Mouse (Mus musculus): ENCODE measurements around the gene Cacna2d3.

Gene Cacna2d3

DNA sequence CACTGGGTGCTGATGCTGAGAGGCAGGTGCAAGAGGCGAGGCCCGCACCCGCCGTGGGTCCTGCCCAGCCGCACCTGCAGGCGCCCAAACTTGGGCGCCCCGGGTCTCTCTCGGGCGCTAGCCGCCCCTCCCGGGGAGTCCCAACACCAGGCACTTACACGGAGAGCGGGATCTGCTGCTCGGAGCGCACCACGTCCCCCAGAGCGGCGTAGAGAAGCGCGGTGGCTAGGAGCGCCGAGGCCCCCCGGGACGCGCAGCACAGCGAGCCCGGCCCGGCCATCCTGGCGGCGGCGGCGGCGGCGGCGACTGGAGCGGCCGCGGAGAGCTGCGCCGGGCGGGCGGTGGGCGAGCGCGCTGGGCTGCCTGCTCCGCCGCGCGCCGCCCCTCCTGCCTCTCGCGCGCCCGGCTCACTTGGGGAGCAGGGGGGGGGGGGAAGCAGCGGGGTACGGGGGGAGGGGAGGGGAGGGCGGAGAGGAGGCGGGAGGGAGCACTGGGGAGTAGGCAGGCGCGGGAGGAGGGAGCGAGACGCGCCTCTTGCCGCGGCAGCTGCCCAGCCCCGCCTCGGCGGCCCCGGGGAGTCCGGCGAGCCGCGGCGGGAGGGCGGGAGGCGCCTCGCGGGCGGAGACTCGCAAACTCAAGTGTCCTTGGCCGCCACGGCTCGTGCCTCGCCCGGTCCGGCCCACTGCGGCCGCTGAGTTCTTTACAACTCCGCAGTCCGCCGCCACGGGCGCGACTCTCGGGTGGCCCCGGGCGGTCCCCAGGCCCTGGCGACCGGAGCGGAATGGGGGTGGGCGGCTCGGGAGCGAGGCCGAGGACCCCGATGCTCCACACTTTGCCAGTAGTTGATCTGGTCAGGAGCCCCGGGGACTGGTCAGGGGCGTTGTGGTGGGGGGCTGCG is at the start of gene Cacna2d3:
TSS of gene Cacna2d3 (minus strand) at position 377 of the 898 bp plus-strand sequence.
- DNase-seq (ENCODE audit: low read depth in 1 of 2, low spot score in 2 of 2), result no peak

DNA sequence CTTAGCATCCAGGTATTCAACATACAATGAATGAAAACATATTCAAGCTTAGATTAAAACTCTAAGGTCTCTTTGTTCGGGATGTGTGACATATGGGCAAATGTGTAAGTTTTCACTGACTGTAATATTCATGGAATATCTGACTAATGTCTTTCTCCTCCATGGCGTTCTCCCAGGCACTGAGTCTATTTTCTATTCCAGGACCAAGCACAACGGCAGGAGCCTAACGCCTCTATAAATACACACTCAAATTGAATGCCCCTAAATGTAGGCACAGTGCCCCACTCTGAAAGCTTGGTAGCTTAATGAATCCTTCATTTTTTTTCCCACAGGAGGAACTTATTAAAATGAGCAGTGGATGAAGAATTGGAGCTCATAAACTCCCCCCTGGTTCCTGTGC is 47.8 kb upstream of the Cacna2d3 start:
- no peak for DNase-seq (ENCODE audit: low read depth in 1 of 2, low spot score in 2 of 2)

DNA sequence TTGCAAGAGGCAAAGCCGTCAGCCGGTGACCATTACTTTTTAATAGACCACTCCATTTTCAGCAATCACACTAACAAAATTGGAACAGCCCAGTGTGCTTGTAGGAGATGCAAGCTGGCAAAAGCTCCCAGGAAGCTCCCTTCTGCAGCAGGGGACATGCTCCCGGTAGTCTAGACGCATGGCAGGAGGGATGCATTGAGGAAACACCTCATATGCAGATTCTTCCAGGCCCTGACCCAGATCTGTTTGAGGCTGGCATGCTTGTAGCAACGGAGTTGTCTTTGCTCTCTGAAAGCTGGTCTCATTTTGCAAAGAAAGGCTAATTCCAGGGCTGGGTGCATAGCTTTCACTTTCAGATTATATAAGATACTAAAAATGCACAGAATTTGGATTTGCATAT is 31.2 kb upstream of the Cacna2d3 start:
- DNase-seq (ENCODE audit: low read depth in 1 of 2, low spot score in 2 of 2), result no peak

DNA sequence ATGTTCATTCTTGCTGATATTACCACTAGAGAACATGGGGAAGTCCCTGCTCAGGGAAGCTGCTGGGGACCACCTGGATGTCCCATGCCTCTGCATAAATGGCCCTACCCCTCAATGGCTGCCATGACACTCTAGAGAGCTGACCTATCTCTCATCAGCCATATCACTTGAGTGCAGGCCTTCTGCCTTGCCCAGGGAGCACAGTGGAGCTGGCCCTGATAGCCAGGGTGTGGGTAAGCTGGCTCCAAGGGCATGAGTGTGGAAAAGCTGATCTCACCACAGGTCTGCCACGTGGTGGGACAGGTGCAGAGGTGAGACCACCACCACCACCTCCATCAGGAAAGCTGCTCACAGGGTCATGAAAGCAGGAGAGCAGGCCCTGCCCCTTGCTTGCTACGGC is 17.1 kb upstream of the Cacna2d3 start:
- DNase-seq (ENCODE audit: low read depth in 1 of 2, low spot score in 2 of 2), result no peak

DNA sequence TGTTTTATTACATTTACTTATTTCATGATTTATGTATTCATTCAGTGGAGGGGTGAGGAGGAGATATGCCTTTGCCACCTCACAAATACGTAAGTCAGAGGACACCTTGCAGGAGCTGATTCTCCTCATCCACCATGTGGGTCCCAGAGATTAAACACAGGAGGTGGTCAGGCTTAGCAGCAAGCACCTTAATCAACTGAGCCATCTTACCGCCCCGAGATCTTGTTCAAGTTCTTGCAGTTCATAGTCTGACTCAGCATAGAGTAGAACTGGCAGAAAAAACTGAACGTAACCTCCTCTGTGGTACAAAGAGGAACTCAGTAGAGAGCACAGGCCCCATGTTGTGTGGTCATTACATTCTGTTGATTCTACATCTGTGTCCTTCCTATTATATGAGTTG is 8.6 kb upstream of the Cacna2d3 start:
- DNase-seq (ENCODE audit: low read depth in 1 of 2, low spot score in 2 of 2), result no peak

DNA sequence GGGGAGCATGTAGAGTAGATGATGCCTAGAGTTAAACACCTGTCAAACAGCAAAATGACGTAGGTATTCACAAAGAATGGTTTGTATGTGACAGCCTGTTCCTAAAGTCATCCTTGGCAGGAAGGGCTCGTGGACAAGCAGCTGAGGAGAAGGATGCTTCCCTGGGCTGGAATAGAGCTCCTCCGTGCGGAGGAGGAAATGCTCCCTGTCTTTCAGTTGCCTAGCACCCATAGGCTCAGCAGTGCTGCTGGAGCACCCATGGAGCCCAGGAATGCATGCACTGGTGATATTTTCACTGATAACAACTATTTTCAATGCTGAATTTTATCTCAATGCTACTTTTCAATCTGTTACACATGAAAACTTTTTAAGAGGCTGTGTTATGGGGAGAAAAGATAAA is 7.3 kb upstream of the Cacna2d3 start:
- DNase-seq (ENCODE audit: low read depth in 1 of 2, low spot score in 2 of 2), result no peak

DNA sequence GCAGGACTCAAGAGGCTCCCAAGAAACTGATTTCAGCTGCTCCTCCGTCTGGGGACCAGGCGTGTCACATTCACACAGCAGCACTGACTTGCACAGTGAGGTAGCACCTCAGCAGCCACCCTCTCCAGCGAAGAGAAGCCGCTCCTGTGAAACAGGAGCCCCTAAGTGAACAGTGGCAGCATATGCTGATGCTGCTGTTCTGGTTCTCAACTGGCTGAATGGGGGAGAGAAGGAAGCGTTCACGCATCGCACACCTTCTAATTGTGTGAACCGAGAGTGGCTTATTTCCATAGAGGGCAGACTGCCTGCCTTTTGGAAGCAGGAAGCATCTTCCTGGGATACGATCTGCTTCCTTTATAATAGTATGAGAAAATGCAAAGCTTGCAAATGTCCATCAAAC is 5.9 kb upstream of the Cacna2d3 start:
- DNase-seq (ENCODE audit: low read depth in 1 of 2, low spot score in 2 of 2), result no peak

DNA sequence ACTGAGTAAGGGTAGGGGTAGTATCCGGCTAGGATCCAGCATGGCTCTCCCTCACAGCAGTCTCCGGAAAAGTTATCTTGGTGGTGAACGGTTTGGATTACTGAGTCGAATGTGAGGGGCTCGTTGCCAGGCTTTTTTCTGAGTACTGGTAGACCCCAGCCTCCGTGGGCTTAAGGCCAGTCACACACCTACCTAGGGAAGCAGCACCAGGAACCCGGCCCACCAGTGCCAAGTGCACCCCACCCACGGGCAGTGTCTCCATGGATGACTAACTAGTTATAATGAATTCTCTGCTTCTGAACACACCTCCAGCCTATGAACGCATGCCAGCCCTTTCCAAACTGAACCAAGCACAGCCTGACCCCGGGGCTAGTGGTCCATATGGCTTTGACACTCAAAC is 1.6 kb upstream of the Cacna2d3 start:
- DNase-seq (ENCODE audit: low read depth in 1 of 2, low spot score in 2 of 2), result no peak

DNA sequence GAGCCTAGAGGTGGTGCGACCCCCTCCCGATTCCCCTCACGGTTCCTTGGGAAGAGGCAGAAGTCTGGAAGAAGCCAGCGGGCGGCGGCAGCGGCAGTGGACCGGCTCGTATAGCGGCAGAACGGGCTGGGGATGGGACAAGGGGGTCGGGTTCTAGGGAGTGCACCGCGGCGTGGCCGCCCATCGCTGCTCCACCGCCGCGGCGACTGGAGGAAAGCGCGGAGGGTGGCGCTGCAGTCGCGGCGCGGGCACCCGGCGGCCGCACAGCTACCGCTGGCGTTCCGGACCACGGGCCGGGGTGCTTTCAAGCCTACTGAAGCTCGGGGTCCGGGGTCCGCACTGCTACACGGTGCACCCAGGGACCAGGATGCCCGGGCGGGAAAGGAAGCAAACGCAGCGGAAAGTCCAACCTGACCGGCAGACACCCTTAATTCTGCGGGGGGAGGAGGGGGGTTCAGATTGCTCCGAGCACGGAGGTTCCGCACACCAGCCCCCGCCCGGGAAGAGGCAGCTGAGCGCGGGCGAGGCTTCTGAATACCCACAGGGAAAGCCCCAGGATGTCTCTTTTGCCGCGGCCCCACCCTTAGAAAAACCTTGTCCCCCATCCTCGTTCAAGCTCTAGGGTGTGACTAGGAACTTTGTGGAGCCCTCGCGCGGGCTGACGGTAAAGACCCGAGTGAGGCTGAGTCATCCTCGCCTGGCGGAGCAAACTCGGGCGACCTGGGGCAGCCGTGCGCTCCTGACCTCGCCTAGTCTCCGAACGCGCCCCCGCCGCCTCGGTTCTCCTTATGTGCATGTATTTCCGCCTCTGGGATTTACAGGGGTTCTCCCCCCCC is 940 bp upstream of the Cacna2d3 start:
- DNase-seq (ENCODE audit: low read depth in 1 of 2, low spot score in 2 of 2), result no peak

DNA sequence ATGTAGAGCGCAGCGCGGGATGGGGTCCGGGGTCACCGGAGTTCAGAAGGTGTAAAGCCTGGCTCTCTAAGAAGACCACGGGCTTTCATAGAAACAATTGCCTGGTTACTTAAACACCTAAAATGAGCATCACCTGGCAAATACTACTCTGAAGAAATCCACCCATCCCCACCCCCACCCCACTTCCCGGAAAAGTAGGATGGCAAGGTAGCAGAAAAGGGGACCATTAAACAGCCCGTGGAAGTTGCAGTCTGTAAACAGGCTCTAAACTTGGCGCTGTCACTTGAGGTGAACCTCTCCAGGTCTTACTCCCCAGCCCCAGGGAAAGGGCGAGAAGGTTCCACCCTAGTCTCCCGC is 555 bp downstream of the Cacna2d3 start:
- DNase-seq (ENCODE audit: low read depth in 1 of 2, low spot score in 2 of 2), result no peak

DNA sequence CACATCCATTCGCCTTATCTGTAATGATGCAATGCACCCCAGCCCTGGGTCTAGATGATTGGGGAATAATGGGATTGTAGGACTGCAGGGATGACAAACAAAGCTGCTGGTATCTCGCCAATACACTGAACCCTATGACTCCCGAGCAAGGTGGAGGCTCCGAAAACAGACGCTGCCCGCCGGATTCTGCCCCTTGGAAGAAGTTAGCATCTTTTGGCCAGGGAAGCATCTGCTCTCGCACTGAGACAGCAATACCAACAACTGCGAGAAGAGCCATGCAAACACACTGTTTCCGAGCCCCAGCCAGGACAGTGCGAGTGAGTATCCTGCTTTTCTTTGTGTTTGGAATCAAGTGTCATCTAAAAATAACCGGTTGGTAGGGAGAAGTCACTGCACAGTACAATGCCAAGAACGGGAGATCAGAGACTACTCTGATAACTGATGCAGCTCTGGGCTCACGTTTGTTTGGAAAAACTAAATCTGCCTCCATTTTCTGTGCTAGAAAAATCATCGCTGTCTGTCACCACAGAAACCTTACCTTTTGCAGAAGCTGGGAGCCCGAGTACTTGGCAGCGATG is 1.2 kb downstream of the Cacna2d3 start:
- no peak for DNase-seq (ENCODE audit: low read depth in 1 of 2, low spot score in 2 of 2)

DNA sequence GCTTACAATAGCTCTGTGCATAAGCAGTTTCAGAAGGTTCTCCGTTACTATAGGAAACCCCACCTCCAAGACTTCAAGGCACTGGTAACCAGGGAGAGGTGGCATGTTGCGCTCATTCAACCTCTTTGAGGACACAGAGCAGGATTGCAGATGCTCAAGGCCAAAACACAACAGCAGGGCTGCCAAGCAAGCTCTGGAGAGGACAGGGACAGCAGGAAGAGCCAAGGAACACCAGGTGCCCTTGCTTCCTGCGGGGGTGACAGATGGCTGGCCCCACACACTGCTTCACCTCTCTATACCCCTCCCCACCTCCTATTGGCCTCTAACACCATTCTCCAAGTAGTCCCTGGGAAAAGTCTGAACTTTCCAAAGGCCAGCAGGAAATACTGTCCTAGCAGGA is 9.0 kb downstream of the Cacna2d3 start:
- no peak for DNase-seq (ENCODE audit: low read depth in 1 of 2, low spot score in 2 of 2)

DNA sequence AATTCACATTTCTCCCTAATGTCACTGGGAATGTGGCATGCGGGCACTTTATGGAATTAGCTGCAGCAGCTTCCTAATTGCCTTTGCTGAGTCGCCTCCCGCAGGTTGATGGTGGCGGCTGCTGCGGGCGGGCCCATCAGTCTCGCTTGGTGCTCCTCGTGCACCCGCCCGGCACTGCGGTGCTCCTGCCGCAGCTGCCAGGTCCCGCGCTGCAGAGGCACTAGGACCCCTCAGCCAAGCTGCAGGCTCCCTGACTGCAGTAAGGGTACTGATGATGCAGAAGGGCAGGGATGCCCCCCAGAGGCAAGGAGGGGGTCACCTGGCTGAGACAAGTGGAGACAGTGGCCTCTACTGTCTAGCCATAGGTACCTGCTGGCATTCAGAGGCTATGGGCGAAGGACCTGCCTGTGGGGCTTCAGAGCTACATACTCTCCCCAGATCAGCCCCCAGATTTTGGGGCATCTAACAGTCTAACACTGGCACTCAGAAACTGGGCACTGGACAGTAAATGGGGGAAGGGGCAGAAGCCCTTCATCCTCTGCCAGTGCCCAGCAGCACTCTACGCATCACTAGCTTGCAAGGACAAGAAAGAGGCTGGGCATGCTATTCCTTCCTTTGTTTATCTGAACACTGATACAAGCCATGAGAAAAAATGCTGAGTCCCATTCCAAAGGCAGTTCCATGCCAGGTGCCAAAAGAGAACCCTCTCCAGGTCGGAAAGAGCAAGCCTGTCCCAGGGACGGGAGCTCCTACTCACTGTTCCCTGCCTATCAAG is 13.9 kb downstream of the Cacna2d3 start:
- DNase-seq (ENCODE audit: low read depth in 1 of 2, low spot score in 2 of 2), result no peak

DNA sequence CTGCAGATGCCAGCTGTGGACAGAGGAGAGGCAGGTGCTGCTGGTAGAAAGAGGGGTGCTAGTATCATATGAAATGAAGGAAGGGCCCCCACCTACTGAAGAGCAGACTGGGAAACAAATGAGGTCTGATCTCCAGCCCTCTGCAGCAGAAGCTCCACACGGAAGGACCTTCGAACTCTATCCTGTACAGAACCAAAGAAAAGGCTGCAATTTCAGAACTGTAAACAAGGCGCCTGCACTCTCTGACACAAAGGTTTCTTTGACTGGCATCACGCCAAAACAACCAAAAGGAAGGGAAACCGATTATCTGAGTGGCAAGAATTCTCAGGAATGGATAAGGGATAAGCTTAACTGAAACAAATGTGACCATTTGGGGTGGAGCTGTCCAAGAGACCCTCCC is 18.9 kb downstream of the Cacna2d3 start:
- DNase-seq (ENCODE audit: low read depth in 1 of 2, low spot score in 2 of 2), result no peak

DNA sequence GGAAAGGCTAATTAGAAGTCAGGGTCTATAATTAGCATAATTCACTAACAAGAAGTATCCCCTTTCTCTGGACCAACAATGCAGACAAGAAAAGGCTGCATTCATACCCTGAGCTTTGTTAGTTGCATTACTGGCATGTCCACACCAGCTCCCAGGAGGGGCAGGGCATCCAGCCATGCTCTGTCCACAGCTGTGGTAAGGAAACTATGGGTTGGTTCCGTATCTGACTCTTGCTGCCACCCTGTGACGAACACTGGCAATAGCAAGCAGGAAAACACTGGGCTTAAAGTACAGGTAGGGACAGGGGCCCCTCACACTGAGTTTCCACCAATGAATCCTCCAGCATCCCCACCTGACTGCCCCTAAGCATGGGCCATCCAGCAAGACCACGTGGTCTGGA is 25.5 kb downstream of the Cacna2d3 start:
- DNase-seq (ENCODE audit: low read depth in 1 of 2, low spot score in 2 of 2), result no peak

DNA sequence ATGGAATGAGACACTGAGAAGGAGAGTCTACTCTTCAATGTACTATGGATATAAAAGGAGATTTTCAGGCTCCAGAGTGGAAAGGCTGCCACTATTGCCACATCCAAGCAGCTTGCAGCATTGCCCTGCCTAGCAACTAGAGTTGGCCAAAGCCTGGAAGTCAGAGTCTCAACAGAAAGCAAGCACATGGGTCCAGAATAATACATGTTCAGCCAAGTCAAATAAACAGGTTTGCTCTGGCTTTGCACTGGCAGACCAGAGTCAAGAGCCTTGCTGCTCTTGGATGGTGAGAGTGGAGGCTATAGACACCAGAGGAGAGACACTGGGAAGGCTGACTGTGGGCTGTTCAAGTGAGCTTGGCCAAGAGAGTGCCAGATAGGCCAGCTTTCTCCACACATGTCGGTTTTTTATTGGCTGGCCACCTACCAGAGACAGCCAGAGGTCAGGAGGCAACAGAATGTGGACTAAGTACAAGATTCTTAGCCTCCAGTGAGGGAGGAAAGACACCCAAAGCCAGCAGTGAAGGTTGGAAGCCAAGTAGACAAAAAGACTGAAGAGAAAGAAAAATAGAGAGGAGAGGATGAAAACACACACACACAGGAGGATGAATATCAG is 49.1 kb downstream of the Cacna2d3 start:
- no peak for DNase-seq (ENCODE audit: low read depth in 1 of 2, low spot score in 2 of 2)

DNA sequence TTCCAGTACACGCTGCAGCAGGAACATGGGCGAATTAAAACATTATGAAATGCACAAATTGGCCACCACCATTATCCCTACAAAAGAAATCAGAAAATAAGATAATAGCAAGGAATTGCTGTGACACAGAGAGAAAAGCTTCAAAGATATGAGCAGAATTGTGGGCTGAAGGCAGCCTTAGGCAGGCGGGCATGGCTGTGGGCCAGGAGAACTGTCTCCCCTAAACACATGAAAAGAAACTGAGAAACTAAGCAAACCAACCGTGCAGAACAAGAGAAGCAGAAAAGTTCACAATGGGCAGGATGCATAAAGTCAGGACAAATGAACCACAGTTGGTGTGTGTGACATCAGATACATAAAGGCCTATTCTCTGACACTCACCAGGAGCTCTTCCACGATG is 51.8 kb downstream of the Cacna2d3 start:
- no peak for DNase-seq (ENCODE audit: low read depth in 1 of 2, low spot score in 2 of 2)

DNA sequence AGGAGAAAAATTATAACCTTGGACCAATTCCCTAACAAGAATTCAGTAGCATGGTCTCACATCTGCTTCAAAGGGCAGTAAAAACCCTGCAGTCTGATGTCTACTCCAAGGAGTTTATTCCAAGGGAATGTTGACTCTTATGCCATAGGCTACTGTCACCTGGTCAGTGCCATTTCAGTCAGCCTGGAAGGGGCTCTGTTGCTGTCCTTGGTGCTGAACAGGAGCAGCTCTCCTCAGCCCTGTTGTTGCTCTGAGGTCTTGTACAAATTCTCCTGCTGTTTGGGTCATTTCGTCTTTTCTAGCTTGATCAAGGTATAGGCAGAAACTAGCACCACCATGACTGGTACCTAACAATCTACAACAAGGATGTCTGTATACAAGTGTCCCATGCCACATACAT is 64.7 kb downstream of the Cacna2d3 start:
- no peak for DNase-seq (ENCODE audit: low read depth in 1 of 2, low spot score in 2 of 2)

DNA sequence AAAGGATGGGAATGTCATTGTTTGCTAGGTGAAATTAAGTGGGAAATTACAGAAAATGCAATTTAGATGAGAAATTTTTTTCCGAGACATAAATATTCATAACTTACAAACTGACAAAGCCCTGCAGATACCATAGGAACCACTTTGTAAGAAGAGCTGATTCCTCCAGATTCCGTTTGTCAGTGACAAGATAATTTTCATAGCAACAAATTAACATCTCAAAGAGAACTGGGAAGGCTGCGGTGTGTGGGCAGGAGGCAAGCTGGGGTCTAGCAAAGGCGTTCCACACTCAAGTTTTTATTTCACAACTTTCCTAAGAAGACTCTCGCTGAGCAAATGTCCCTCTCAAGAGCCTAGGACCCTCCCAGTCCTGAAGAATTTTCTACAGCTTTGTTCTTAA is 71.1 kb downstream of the Cacna2d3 start:
- DNase-seq (ENCODE audit: low read depth in 1 of 2, low spot score in 2 of 2), result no peak

DNA sequence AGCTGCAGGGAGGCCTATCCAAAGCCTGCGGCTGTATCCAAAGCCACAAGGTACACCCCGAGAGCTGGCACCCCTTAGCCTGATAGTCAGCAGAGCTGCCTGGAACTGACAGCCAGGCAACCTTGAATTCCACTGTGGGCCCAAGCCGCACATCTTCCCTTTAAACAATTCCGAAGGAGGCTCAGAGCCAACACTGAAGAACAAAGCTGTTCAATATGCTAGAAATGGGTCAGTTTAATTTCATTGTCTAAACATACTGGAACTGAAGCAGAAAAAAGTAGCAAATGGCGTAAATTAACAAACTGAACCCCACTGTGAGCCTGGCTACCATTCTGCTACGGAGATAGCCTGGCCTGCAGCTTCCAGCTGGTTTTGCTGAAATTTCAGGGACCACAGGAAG is 72.9 kb downstream of the Cacna2d3 start:
- no peak for DNase-seq (ENCODE audit: low read depth in 1 of 2, low spot score in 2 of 2)

DNA sequence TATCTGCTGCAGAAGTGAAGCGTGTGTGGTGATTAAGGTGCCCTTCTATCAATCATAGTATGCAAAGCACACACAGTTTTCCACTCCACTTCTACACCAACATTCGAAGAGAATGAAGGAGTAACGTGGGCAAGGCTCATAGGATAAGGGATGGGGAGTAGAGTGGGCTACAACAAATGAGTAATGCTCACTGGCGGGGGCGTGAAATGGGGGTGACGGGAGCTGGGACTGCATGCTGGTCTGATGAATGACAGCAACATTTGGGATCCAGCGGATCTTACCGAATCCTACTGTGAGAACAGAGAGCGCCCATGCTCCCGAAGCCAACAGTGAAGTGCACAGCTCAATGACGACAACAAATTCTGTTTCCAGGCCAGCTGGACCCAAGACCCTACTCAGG is 76.2 kb downstream of the Cacna2d3 start:
- no peak for DNase-seq (ENCODE audit: low read depth in 1 of 2, low spot score in 2 of 2)
